Mouse (Mus musculus) kidney, embryonic 15.5 days (tissue): ENCODE measurements at regions not wholly inside any gene's neighbourhood (a gene's known extent, or its start where the extent isn't known, plus 50 kb on each side); places are given as distances from the start of the nearest gene placed in this dataset.

Experiments used
- ATAC-seq: fragments of 200-750 bp; cut with Nextera tagmentation; replicated peaks from 2 replicates; pipeline ENCODE4 v1.8.0; 2017; ENCODE audit warnings: moderate TSS enrichment; ENCODE audit not compliant: low FRiP score
- H3K27ac ChIP-seq: fragments of 300-500 bp; sonication (generic); 2 replicates; pipeline ENCODE4 v1.5.1; 2015; ENCODE audit warnings: mild to moderate bottlenecking, inconsistent platforms
- H3K27me3 ChIP-seq: fragments of 300-500 bp; sonication (generic); 2 replicates; pipeline ENCODE4 v1.6.1; 2015; ENCODE audit warnings: inconsistent platforms
- H3K36me3 ChIP-seq: fragments of 300-500 bp; sonication (generic); 2 replicates; pipeline ENCODE4 v1.6.1; 2015; ENCODE audit warnings: inconsistent platforms
- H3K4me1 ChIP-seq: fragments of 300-500 bp; sonication (generic); 2 replicates; pipeline ENCODE4 v1.6.1; 2015; ENCODE audit warnings: inconsistent platforms
- H3K4me2 ChIP-seq: fragments of 300-500 bp; sonication (generic); 2 replicates; pipeline ENCODE4 v1.6.1; 2015; ENCODE audit warnings: moderate library complexity, mild to moderate bottlenecking, inconsistent platforms
- H3K4me3 ChIP-seq: fragments of 300-500 bp; sonication (generic); replicated peaks from 2 replicates; pipeline ENCODE4 v1.5.1; 2015; ENCODE audit warnings: mild to moderate bottlenecking, inconsistent platforms
- H3K9ac ChIP-seq: fragments of 300-500 bp; sonication (generic); 2 replicates; pipeline ENCODE4 v1.6.1; 2015; ENCODE audit warnings: mild to moderate bottlenecking, inconsistent platforms
- H3K9me3 ChIP-seq: fragments of 300-500 bp; sonication (generic); replicated peaks from 2 replicates; pipeline ENCODE4 v1.6.1; 2016; ENCODE audit warnings: inconsistent platforms
- WGBS: fragments of 180-500 bp; shearing (Covaris S2); methylation state at CpG from one replicate; pipeline ENCODE4 v1.1.7; 2015; ENCODE audit warnings: mixed read lengths; 5-methylcytosine and 5-hydroxymethylcytosine counted together

- H3K4me2 ChIP-seq = no peak overlapping the region
- no peak overlapping the region for H3K9ac ChIP-seq
- no peak overlapping the region for H3K27ac ChIP-seq
- 0 out of 2 replicates have a peak, but pooled peaks cover 5% of the 10 kb centered on the region for H3K4me1 ChIP-seq
- no peaks in the 10 kb centered on the region for H3K9me3 ChIP-seq
- WGBS = 93% methylated on average over 6 of the region's 6 CpGs
- H3K36me3 ChIP-seq = no peaks in the 10 kb centered on the region
- H3K4me3 ChIP-seq = no peak overlapping the region
- ATAC-seq = no peak
- H3K27me3 ChIP-seq = no peaks in the 10 kb centered on the region
Measured at GRCm38 (mm10) chr17:64941555-64941954, 105.7 kb upstream of the 4930583I09Rik start.

- Histone ChIP-seq H3K4me1 (0 out of 2 replicates have a peak, but pooled peaks cover 5% of the 10 kb centered on the region), H3K27ac (no peak overlapping the region), H3K9me3 (no peaks in the 10 kb centered on the region), H3K4me3 (no peak overlapping the region), H3K36me3 (no peaks in the 10 kb centered on the region), H3K9ac (no peak overlapping the region), H3K27me3 (no peaks in the 10 kb centered on the region), H3K4me2 (no peak overlapping the region)
- WGBS = 69% methylated on average over 4 of the region's 4 CpGs
- no peak for ATAC-seq
Measured at GRCm38 (mm10) chr17:64935683-64936082, 99.8 kb upstream of the 4930583I09Rik start.

GRCm38 (mm10) chr17:64934411-64934810 is 98.5 kb upstream of the 4930583I09Rik start:
- Histone ChIP-seq H3K36me3 (no peaks in the 10 kb centered on the region), H3K4me2 (no peak overlapping the region), H3K27ac (no peak overlapping the region), H3K4me3 (no peak overlapping the region), H3K27me3 (no peaks in the 10 kb centered on the region), H3K9me3 (no peaks in the 10 kb centered on the region), H3K4me1 (0 out of 2 replicates have a peak, but pooled peaks cover 5% of the 10 kb centered on the region), H3K9ac (no peak overlapping the region)
- 90% methylated on average over 1 of the region's 1 CpGs for WGBS
- ATAC-seq = no peak

GRCm38 (mm10) chr17:64930816-64931428 is 95.1 kb upstream of the 4930583I09Rik start:
- no peaks in the 10 kb centered on the region for H3K9me3 ChIP-seq
- H3K9ac ChIP-seq = no peak overlapping the region
- ATAC-seq = no peak
- WGBS = 66% methylated on average over 7 of the region's 7 CpGs
- H3K27ac ChIP-seq = no peak overlapping the region
- no peaks in the 10 kb centered on the region for H3K36me3 ChIP-seq
- H3K27me3 ChIP-seq = no peaks in the 10 kb centered on the region
- H3K4me2 ChIP-seq = no peak overlapping the region
- no peaks in the 10 kb centered on the region for H3K4me1 ChIP-seq
- H3K4me3 ChIP-seq = no peak overlapping the region

GRCm38 (mm10) chr17:64923762-64924161 is 87.9 kb upstream of the 4930583I09Rik start:
- Histone ChIP-seq H3K4me3 (no peak overlapping the region), H3K27ac (no peak overlapping the region), H3K36me3 (no peaks in the 10 kb centered on the region), H3K4me1 (no peaks in the 10 kb centered on the region), H3K9ac (no peak overlapping the region), H3K9me3 (no peaks in the 10 kb centered on the region), H3K27me3 (no peaks in the 10 kb centered on the region), H3K4me2 (no peak overlapping the region)
- ATAC-seq = no peak
- WGBS = 79% methylated on average over 5 of the region's 5 CpGs

- H3K36me3 ChIP-seq = no peaks in the 10 kb centered on the region
- H3K4me3 ChIP-seq = no peak overlapping the region
Measured at GRCm38 (mm10) chr17:64922235-64922634, 86.4 kb upstream of the 4930583I09Rik start.

GRCm38 (mm10) chr17:64920236-64920635 is 84.4 kb upstream of the 4930583I09Rik start:
- 83% methylated on average over 2 of the region's 2 CpGs for WGBS
- Histone ChIP-seq H3K4me3 (no peak overlapping the region), H3K9ac (no peak overlapping the region), H3K4me2 (no peak overlapping the region), H3K4me1 (peaks cover 9% of the 10 kb centered on the region), H3K36me3 (no peaks in the 10 kb centered on the region), H3K27ac (no peak overlapping the region), H3K9me3 (no peaks in the 10 kb centered on the region), H3K27me3 (no peaks in the 10 kb centered on the region)
- no peak for ATAC-seq

More at GRCm38 (mm10) chr17:64922235-64922634, 86.4 kb upstream of the 4930583I09Rik start:
- Histone ChIP-seq H3K9me3 (no peaks in the 10 kb centered on the region), H3K4me2 (no peak overlapping the region), H3K9ac (no peak overlapping the region), H3K27ac (no peak overlapping the region), H3K27me3 (no peaks in the 10 kb centered on the region), H3K4me1 (no peaks in the 10 kb centered on the region)
- ATAC-seq = no peak
- 78% methylated on average over 4 of the region's 4 CpGs for WGBS

- no peaks in the 10 kb centered on the region for H3K9me3 ChIP-seq
- no peak overlapping the region for H3K27ac ChIP-seq
- no peak for ATAC-seq
- no peak overlapping the region for H3K4me3 ChIP-seq
- H3K9ac ChIP-seq = no peak overlapping the region
- H3K4me1 ChIP-seq = peaks cover 25% of the 10 kb centered on the region
- H3K27me3 ChIP-seq = no peaks in the 10 kb centered on the region
- WGBS = 86% methylated on average over 4 of the region's 4 CpGs
- H3K4me2 ChIP-seq = no peak overlapping the region
- H3K36me3 ChIP-seq = no peaks in the 10 kb centered on the region
Measured at GRCm38 (mm10) chr17:64917830-64918229, 82.0 kb upstream of the 4930583I09Rik start.

GRCm38 (mm10) chr17:64916657-64917056 is 80.8 kb upstream of the 4930583I09Rik start:
- no peak overlapping the region for H3K4me3 ChIP-seq
- ATAC-seq = no peak
- no peaks in the 10 kb centered on the region for H3K36me3 ChIP-seq
- H3K9me3 ChIP-seq = no peaks in the 10 kb centered on the region
- 76% methylated on average over 6 of the region's 6 CpGs for WGBS
- H3K27me3 ChIP-seq = no peaks in the 10 kb centered on the region
- no peak overlapping the region for H3K4me2 ChIP-seq
- H3K4me1 ChIP-seq = peaks cover 25% of the 10 kb centered on the region
- H3K9ac ChIP-seq = no peak overlapping the region
- H3K27ac ChIP-seq = no peak overlapping the region

- H3K9ac ChIP-seq = no peak overlapping the region
- ATAC-seq = 0 out of 2 replicates have a peak, but pooled peaks have one; percentile 38
- H3K27ac ChIP-seq = no peak overlapping the region
- H3K4me3 ChIP-seq = no peak overlapping the region
- H3K4me2 ChIP-seq = no peak overlapping the region
- peaks cover 25% of the 10 kb centered on the region for H3K4me1 ChIP-seq
- H3K27me3 ChIP-seq = no peaks in the 10 kb centered on the region
- H3K36me3 ChIP-seq = no peaks in the 10 kb centered on the region
- 23% methylated on average over 3 of the region's 3 CpGs for WGBS
- H3K9me3 ChIP-seq = no peaks in the 10 kb centered on the region
Measured at GRCm38 (mm10) chr17:64915708-64916107, 79.8 kb upstream of the 4930583I09Rik start.

GRCm38 (mm10) chr17:64915025-64915424 is 79.2 kb upstream of the 4930583I09Rik start:
- Histone ChIP-seq H3K4me1 (peaks cover 25% of the 10 kb centered on the region), H3K36me3 (no peaks in the 10 kb centered on the region), H3K4me2 (no peak overlapping the region), H3K4me3 (no peak overlapping the region), H3K27me3 (no peaks in the 10 kb centered on the region), H3K9ac (no peak overlapping the region), H3K27ac (no peak overlapping the region), H3K9me3 (no peaks in the 10 kb centered on the region)
- ATAC-seq = no peak
- 33% methylated on average over 4 of the region's 4 CpGs for WGBS

GRCm38 (mm10) chr17:64914302-64914701 is 78.4 kb upstream of the 4930583I09Rik start:
- Histone ChIP-seq H3K4me2 (no peak overlapping the region), H3K4me1 (peaks cover 25% of the 10 kb centered on the region), H3K4me3 (no peak overlapping the region), H3K9me3 (no peaks in the 10 kb centered on the region), H3K9ac (no peak overlapping the region), H3K27me3 (no peaks in the 10 kb centered on the region), H3K27ac (no peak overlapping the region), H3K36me3 (no peaks in the 10 kb centered on the region)
- WGBS = 21% methylated on average over 8 of the region's 8 CpGs
- ATAC-seq = peak; percentile 85

GRCm38 (mm10) chr17:64908671-64909070 is 72.8 kb upstream of the 4930583I09Rik start:
- H3K36me3 ChIP-seq = no peaks in the 10 kb centered on the region
- H3K9ac ChIP-seq = no peak overlapping the region
- H3K27me3 ChIP-seq = no peaks in the 10 kb centered on the region
- WGBS = 89% methylated on average over 1 of the region's 1 CpGs
- peaks cover 1% of the 10 kb centered on the region; the same call in 1 of the 2 replicates for H3K4me1 ChIP-seq
- H3K9me3 ChIP-seq = 0 out of 2 replicates have a peak, but pooled peaks cover 3% of the 10 kb centered on the region
- H3K4me3 ChIP-seq = no peak overlapping the region
- no peak for ATAC-seq
- no peak overlapping the region for H3K4me2 ChIP-seq
- no peak overlapping the region for H3K27ac ChIP-seq
